Mouse (Mus musculus): ENCODE measurements around the gene Foxn2.
A peak's percentile ranks its signal among the peaks of the same experiment; 100 is the strongest.

Gene Foxn2

DNA sequence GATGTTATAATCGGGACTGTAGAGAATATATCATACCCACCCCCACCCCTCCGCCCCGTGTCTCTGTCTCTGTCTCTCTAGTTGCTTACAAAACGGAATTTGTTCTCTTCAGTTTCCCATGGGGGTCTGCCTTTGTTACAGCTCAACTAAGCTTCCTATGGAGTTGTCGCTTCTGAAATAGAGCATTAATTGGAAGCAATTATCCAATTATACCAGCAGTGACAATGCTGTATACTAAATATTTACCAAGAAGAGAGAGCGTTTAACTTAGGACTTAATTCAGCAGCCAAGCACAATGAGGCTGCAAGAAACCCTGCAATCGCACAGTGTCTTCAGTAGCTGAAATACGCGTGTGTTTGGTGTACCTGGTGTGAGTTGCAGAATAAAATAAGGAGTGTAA lies 53.0 kb downstream of the Foxn2 start:
- no peak for DNase-seq (ENCODE audit: low spot score in 2 of 2)

- peak in 1 of 2 experiments; percentile 19 for DNase-seq (ENCODE audit: low spot score in 2 of 2)
These were observed 53.7 kb downstream of the Foxn2 start for GRCm38 (mm10) chr17:88494121-88494771.

DNA sequence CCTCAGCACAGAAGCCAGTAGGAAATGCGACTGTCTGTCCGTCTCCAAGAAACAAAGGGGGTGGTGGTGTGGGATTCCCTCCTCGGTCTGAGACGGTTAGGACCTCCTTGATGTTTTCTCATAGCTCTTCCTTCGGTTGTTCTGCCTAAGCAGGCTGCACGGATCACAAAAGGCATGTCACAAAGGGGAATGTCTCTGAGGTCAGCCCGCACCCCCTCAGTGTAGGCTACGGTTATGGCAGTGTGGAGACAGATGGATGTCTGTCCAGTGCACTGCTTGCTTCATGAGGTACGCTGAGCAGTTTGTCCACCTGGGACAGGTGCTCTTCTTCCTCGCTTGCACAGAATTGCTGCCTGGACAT lies 54.2 kb downstream of the Foxn2 start:
- DNase-seq (ENCODE audit: low spot score in 2 of 2): no peak

GRCm38 (mm10) chr17:88498090-88498682 lies 57.7 kb downstream of the Foxn2 start:
- DNase-seq (ENCODE audit: low spot score in 2 of 2): no peak

DNA sequence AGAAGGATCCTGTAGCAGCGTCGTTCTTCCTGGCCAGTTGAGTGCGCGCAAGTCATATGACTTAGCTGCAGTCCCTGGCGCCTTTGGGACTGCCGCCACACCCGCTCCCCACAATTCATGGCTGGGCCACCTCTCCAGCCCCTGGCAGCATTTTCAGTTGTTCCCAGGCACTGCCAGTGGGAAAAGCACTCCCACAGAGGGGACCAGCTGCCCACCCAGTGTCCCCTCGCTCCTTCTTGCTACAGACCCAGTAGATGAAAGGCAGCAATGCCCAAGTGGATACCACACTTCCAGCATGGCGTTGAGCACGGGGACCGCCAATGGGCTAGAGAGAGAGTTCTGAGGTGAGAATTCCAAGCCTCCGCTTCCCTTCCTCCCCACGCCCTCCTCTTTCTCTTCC lies 63.5 kb downstream of the Foxn2 start:
- no peak for DNase-seq (ENCODE audit: low spot score in 2 of 2)

GRCm38 (mm10) chr17:88505275-88505723 lies 64.8 kb downstream of the Foxn2 start:
- no peak for DNase-seq (ENCODE audit: low spot score in 2 of 2)

- DNase-seq (ENCODE audit: low spot score in 2 of 2): no peak
These were observed 65.4 kb downstream of the Foxn2 start for GRCm38 (mm10) chr17:88505941-88506340.

DNA sequence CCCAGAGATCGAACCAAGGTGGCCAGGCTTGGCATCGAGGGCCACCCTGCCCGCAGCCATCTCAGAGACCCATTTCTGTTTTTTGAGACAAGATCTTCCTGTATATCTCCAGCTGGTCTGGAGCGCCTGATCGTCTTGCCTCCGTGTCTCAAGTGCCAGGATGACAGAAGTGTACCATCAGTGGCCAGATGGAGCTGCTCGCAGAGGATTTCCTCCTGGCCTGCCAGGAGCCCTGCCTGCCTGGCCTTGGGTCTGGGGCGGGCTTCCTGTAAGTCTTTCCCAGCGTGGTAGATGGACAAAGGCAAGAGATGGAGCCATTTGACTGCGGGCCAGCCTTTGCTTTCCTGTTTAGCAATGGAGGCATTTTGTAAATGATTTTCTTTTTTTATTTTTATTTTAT lies 66.9 kb downstream of the Foxn2 start:
- no peak for DNase-seq (ENCODE audit: low spot score in 2 of 2)

- no peak for DNase-seq (ENCODE audit: low spot score in 2 of 2)
These were observed 68.5 kb downstream of the Foxn2 start for GRCm38 (mm10) chr17:88508846-88509508.

- no peak for DNase-seq (ENCODE audit: low spot score in 2 of 2)
These were observed 69.5 kb downstream of the Foxn2 start for GRCm38 (mm10) chr17:88509999-88510398.

GRCm38 (mm10) chr17:88511095-88511551 lies 70.6 kb downstream of the Foxn2 start:
- peak; percentile 74 to 79 for DNase-seq (ENCODE audit: low spot score in 2 of 2)

GRCm38 (mm10) chr17:88516477-88516876 lies 76.0 kb downstream of the Foxn2 start:
- DNase-seq (ENCODE audit: low spot score in 2 of 2): no peak

DNA sequence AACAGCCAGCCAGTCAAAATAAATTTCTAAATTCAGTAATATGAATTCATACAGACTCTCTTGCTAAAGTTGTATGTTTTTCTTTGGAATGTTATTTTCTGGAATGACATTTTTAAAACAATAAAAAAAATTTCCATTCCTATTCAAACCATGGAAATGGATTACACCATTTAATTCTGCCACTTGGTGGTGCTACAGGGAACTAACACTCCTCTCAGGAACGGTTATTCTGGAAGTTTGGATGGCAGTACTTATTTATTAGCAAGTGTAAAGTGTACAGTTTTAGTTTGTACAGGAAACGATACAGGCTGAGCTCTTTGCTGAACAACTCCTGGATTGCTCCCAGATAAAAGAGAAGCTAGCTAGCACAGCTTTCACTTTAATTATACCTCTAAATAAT lies 87.3 kb downstream of the Foxn2 start:
- no peak for DNase-seq (ENCODE audit: low spot score in 2 of 2)

DNA sequence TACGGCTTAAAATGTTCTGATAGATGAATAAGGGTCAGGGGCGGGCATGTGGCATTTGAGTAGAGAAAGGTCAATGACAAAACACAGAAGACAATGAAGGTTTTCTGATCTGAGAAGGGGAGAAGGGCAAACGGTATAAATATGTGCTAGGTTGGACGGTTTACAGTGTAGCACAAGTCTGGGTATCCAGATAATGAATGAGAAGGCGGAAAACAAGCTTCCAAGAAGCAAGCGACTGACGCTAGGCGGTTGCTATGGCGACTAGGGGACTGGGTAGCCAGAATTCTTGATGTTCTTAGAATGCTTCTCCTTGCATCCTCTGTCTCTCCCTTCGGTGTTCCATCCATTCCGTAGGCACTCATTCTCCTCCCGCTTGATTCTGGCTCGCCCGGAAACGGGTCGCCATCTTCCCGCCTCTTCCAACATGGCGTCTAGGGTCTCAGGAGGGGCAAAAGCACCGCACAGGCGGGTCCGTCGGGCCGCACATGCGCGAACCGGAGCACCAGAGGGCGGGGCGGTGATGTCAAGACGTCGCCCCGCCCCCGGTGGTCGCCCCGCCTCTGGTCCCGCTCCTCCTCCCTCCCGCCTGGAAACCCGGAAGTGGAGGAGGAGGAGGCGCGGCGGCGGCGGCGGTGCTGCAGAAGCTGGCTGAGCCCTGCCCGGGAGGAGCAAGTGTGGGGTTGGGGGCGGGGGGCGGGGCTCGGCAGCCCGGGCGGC lies 89.2 kb downstream of the Foxn2 start, which contains the start of gene Ppp1r21:
TSS of gene Ppp1r21 (plus strand) at position 600 of the 717 bp plus-strand sequence.
- DNase-seq (ENCODE audit: low spot score in 2 of 2): peak; percentile 93 to 95

GRCm38 (mm10) chr17:88530236-88530619 lies 89.7 kb downstream of the Foxn2 start:
- peak in 1 of 2 experiments; percentile 40 for DNase-seq (ENCODE audit: low spot score in 2 of 2)

- DNase-seq (ENCODE audit: low spot score in 2 of 2): no peak
These were observed 90.2 kb downstream of the Foxn2 start for GRCm38 (mm10) chr17:88530667-88531066.

- DNase-seq (ENCODE audit: low spot score in 2 of 2): no peak
These were observed 90.7 kb downstream of the Foxn2 start for GRCm38 (mm10) chr17:88531176-88531575.

GRCm38 (mm10) chr17:88537842-88538430 lies 97.4 kb downstream of the Foxn2 start:
- no peak for DNase-seq (ENCODE audit: low spot score in 2 of 2)

Measured in frontal cortex, postnatal 25 days (tissue).